Mouse (Mus musculus) embryonic stem cell, embryonic (primary cell): ENCODE data around the gene Calhm5.

Experiments
- CTCF ChIA-PET, 4 experiments: fragments of 300-600 bp in 2 of 4; fragments of 350-600 bp in 2 of 4; sonication (Branson Sonifier 250); formaldehyde crosslinking; loops; one replicate each; lab custom pipeline; 2022; ENCODE audit warnings: inconsistent platforms in 2 of 4; lab: Charles Lee
- POLR2A ChIA-PET, 4 experiments: fragments of 300-600 bp in 2 of 4; fragments of 350-600 bp in 2 of 4; sonication (Branson Sonifier 250); formaldehyde crosslinking; loops; one replicate each; lab custom pipeline; 2022; ENCODE audit warnings: antibody characterized with exemption in 4 of 4, inconsistent platforms in 1 of 4; lab: Charles Lee

The Calhm5 gene

DNA sequence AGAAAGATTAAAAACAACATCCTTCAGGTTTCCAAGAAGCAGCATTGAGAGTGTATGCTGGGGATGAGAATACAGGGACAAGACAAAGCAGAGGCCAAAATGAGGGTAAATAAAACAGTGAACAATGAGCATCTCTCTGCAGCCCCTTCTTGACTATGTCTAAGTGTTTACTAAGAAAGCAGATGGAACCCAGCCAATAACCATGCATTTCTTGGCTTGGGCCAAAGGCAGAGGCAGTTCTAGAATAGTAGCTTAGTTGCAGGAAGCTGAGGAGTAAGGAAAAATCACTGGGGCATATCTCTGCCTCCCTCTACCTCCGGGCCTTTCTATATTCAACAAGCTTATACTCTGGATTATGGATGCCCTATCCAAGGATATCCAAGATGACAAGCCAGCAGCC lies 5.8 kb downstream of the Calhm5 start:
- POLR2A ChIA-PET = no interaction called here

DNA sequence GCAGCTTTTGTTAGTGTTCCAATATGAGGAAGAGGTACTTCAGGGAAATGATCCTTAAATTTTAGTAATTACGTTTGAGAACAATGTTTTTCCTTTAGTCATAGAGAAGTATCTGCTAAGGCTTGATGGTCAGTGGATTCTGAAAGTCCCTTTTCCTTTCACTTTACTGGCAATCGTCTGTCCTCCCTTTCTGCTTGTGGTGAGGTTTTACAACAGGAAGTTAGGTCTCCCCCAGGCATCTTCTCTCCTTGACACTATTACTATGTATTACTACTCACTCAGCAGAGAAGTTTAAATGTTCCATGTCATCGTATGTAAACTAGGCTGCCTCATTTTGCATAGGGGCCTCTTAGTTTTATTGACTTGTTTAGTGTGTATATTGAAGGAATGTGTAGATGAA lies 6.8 kb downstream of the Calhm5 start:
- CTCF ChIA-PET = no interaction called here
- POLR2A ChIA-PET = interaction anchor here in 1 of 4 experiments (0.5 kb wide), 1 partner anchor 62 kb away, joined by 5 read pairs; no protein-coding TSS in a partner anchor

More for the DNA sequence above, 5.8 kb downstream of the Calhm5 start:
- CTCF ChIA-PET = interaction anchor here in 1 of 4 experiments (0.6 kb wide), 1 partner anchor 62 kb away, joined by 4 read pairs; no protein-coding TSS in a partner anchor

DNA sequence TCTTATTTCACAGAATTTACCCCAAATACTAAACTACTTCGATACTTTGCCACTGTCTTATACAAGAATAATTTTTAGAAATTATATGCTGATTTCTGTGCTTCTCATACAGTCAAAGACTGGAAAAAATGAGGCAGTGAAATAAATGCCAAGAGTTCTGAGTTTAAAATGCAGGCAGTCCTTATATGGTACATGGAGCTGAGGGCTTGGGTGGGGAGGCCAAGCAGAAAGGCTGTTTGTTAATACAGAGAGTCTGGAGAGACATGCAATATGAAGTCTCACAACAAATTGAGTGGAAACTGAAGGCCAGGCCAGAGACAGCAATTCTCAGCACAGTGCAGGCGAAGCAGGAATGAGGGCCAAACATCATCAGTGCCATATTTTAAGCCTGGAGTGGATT lies 7.8 kb downstream of the Calhm5 start:
- ChIA-PET CTCF (no interaction called here), POLR2A (interaction anchor here in 1 of 4 experiments (1.3 kb wide), 1 partner anchor 8 kb away, joined by 4 read pairs; the partner anchor contains the start of gene Calhm5)

DNA sequence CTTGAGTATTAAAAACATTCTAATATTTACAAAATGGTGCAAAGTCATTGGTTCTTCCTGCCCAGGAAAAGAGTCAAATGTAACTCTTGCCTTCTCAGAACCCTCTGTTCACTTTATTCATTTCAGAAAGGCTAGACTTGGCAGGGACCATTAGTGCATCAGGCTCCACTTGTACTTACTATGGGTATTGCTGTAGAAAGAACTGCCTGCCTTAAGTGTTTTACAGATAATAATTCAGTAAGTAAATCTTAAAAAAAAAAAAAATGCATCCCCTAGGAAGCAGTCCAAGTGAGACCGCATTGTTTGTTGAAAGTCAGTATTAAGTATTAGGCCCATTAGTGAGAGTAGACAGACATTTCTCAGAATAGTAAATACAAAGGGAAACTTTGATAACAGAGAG lies 9.8 kb downstream of the Calhm5 start:
- ChIA-PET CTCF (no interaction called here), POLR2A (interaction anchor here in 1 of 4 experiments (0.6 kb wide), 1 partner anchor 130 kb away, joined by 3 read pairs; no protein-coding TSS in a partner anchor)

DNA sequence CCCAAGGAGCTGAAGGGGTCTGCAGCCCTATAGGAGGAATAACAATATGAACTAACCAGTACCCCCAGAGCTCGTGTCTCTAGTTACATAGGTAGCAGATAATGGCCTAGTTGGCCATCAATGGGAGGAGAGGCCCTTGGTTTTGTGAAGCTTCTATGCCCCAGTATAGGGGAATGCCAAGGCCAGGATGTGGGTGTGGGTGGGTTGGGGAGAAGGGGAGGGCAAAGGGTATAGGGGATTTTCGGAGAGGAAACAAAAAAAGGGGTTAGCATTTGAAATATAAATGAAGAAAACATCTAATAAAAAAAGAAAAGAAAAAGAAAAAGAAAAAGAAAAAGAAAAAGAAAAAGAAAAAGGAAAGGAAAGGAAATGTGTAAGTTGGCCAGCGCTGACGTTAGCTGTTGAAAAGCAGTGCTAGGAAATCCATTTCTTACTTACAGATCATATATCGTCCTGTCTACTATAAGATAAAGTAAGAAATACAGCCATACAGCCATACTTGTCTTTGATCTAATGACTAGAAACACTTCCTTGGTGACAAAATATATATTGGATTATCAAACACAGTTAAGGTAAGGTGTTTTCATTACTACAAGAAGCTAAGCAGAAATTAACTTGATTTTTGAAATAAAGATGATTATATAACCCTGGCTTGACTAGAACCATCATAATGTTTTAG lies 21.7 kb downstream of the Calhm5 start:
- POLR2A ChIA-PET = no interaction called here
- CTCF ChIA-PET = no interaction called here

DNA sequence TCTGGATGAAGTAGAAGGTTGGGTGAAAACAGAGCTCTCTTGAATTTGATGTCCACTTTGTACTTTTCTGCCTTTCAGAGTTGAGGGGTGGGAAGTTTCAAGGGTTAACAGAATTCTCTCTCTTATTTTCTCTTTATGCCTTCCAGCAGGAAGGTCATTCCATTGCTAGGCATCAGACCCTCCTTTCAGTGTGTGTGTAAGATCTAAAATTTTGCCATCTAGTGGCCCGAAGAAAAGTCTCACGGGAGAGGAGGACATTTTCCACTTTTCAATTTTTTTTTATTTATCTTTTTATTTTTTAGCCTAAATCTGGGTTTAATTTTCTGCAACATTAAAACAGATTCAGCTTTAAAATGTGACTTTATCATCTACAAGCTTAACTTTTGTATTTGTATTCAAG lies 24.7 kb downstream of the Calhm5 start:
- ChIA-PET CTCF (interaction anchor here in 3 of 4 experiments (0.6 kb wide), 4 partner anchors 81 to 610 kb away, joined by 3 to 8 read pairs (median 5); no protein-coding TSS in a partner anchor), POLR2A (interaction anchor here in 1 of 4 experiments (0.7 kb wide), 1 partner anchor 85 kb away, joined by 4 read pairs; no protein-coding TSS in a partner anchor)

DNA sequence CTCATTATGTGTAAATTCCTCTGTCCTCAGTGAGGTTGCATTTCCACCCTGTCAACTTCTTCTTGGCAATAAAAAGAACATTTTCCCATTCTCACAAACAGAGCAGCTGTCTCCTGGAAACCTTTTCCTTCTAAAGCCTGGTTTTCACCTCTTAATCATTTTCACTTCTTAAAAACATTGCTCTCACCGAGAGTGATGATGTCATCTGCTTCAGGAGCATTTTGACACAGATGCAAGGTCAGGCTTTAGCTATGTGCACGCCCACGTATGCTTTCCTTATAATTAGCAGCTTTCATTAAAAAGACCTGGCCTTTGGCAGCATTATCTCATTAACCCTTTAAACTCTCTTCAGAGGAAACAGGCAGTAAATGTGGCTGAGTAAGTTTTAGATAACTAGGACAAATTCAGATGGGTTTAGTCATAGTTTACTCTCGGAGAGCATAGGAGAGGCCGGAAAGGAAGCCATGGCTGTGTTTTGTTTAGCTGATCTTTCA lies 25.3 kb downstream of the Calhm5 start:
- ChIA-PET CTCF (no interaction called here), POLR2A (no interaction called here)

DNA sequence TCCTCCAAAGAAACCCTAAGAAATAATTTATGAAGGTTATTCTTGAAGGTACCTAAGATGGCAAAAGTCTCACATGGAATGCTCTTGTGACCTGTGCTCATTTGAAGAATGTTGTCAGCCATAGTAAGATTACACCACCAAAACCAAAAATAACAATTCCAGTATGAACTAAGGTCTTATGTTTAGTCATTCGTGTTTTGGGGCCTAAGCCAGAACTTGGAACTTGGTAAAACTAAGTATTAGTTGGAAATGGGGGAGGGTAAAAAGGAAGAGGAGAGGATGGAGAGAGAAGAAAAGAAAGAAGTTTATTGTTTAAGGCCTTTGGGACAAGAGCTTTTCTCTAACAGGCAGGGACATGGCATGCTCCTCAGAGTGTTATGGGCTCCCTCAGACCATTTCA lies 26.7 kb downstream of the Calhm5 start:
- ChIA-PET POLR2A (no interaction called here), CTCF (interaction anchor here in 1 of 4 experiments (0.9 kb wide), 1 partner anchor 164 kb away, joined by 3 read pairs; no protein-coding TSS in a partner anchor)

DNA sequence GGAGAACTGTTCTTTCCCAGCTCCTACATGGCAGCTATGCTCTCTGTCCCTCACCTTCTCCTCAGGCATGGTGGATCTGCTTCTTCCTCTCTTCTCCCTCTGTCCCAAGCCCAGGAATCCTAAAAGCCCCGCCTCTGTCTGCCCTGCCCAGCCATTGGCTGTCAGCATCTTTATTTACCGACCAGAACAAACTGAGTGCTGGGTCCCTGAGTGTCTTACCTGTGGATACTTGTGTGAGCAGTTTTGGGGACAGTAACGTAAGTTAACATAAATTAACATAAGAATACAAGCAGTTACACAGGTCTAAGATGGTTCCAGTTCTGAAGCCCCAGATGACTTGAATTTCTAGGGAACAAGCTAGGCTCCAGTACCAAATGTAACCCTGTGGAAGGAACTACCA lies 29.7 kb downstream of the Calhm5 start:
- POLR2A ChIA-PET = interaction anchor here in 2 of 4 experiments (0.7 to 1.4 kb wide), 4 partner anchors 23 to 216 kb away, joined by 3 read pairs; partner anchors contain the start of gene Calhm5 (in 1 of the 2)
- CTCF ChIA-PET = no interaction called here

DNA sequence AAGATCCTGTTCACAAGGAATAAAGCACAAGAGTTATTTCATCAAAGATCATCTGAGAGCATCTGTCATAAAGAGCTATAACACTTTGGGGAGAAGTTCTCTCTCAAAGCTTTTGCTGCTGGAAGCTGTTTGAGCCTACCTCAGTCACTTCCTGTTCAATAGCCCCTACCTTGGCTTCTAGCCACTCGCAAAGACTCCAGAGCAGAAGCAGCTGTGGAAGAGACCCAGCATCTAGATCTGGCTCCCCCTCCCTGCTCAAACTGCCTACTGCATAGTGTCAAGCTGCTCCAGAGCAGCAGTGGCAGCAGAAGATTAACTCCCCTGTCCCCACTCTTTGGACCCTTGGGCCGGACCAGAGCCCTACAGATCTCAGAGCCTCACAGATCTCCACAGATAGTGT lies 42.3 kb downstream of the Calhm5 start:
- ChIA-PET CTCF (no interaction called here), POLR2A (interaction anchor here in 1 of 4 experiments (0.6 kb wide), 1 partner anchor 219 kb away, joined by 6 read pairs; no protein-coding TSS in a partner anchor)

DNA sequence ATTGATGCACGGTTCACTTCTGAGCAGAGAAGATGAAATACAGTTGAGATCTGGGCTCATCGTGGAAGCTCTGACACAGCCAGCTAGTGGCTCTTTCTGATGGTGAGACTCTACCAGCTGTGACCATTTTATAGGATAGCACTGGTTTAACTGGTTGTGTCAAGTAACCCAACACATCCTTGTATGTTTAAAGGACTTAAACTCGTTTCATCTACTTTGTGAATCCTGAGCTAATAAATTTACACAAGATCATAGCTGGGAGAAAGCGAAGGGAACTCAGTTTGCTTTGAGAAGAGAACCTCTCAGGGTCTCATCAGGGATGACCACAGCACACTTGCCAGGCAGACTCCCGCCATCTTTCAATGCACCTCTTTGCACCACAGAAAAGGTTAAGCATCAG lies 52.1 kb downstream of the Calhm5 start, which contains the start of gene Calhm4:
Gene Calhm4, minus strand, starts transcription at position 101 of the 400 bp plus-strand sequence.
- ChIA-PET POLR2A (interaction anchor here in 2 of 4 experiments (0.8 to 0.9 kb wide), 2 partner anchors 19 to 23 kb away, joined by 3 read pairs; no protein-coding TSS in a partner anchor), CTCF (interaction anchor here in 2 of 4 experiments (1.1 to 1.2 kb wide), 3 partner anchors 10 kb away, joined by 3 to 5 read pairs (median 4); no protein-coding TSS in a partner anchor)
